Mouse (Mus musculus): ENCODE results near the gene Rps6ka1. TPM values are rescaled to one million over a fixed set of nuclear protein-coding genes. Genes with fewer than 3 reads are reported as not detected.

Gene Rps6ka1
- polyA plus RNA-seq, 1 experiment from 2014 or later: 29.2 TPM

DNA sequence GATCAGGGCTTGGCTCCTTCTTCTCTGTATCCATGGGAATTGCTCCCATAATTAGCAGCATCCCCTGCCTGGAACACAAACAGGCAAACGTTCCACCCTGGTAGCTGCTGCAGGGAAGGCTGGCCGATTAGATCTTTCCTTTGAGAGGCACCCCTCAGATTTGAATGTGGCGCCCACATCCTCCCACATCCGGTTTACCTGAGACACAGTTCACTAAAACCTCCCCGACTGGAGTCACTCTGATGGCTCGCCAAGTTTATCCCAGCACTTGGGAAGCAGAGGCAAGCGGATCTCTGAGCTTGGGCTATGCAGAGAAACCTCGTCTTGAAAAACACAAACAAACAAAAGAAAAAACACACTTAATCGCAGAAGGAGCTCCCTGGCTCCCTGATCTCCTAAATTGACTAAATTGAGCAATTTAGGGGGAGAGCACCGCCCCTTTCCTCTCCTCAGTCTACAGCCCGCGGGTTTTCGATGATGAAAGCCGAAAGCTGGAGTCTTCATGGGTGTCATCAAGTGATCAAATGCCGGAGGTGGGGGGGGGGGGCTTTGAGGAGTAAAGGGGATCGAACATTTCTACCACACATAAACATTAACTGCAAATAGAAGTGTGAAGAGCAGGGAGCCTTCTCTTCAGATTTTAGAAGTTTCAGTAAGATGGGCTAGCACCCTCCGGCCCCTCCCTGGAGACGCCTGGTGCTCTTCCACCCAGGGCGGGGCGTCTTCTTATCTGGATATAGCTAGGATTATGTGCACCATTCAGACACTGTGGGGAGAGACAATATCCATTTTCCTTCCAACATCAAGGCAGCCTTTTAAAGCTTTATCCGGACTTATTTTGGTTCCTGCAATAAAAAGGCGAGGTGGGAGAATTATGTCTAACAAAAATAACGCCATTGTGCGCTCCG lies 59.5 kb downstream of the Rps6ka1 start:
- H3K9ac ChIP-seq: no peak overlapping the region
- 0 out of 2 replicates have a peak, but pooled peaks cover 6% of the 10 kb centered on the region for H3K27me3 ChIP-seq (replicated peaks)
- no peaks in the 10 kb centered on the region for H3K36me3 ChIP-seq
- peaks cover 9% of the 10 kb centered on the region; the same call in 1 of the 2 replicates for H3K4me1 ChIP-seq
- no peaks in the 10 kb centered on the region for H3K9me3 ChIP-seq
- H3K27ac ChIP-seq: no peak overlapping the region
- H3K4me2 ChIP-seq (replicated peaks): peak overlapping the region; percentile 39
- H3K4me3 ChIP-seq: no peak overlapping the region
- WGBS: 15% methylated on average over 25 of the region's 25 CpGs
- no peak for ATAC-seq (ENCODE audit: low FRiP score, low read depth)

DNA sequence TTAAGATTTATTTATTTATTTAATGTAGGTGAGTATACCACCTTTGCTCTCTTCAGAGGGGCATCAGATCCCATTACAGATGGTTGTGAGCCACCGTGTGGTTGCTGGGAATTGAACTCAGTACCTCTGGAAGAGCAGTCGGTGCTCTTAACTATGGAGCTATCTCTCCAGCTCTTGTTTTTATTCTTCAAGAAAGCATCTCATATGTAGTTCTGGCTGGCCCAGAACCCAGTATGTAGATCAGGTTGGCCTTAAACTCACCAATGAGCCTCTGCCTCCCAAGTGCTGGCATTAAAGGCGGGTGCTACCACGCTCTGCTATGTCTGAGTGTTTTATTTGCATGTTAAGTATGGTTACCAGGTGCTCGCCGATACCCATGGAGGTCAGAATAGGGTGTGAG lies 60.2 kb downstream of the Rps6ka1 start:
- Histone ChIP-seq H3K4me2 (replicated peaks) (no peak overlapping the region), H3K4me3 (no peak overlapping the region), H3K9ac (no peak overlapping the region), H3K4me1 (peaks cover 9% of the 10 kb centered on the region; the same call in 1 of the 2 replicates), H3K27ac (no peak overlapping the region), H3K27me3 (replicated peaks) (0 out of 2 replicates have a peak, but pooled peaks cover 6% of the 10 kb centered on the region), H3K9me3 (no peaks in the 10 kb centered on the region), H3K36me3 (no peaks in the 10 kb centered on the region)
- ATAC-seq (ENCODE audit: low FRiP score, low read depth): no peak
- 73% methylated on average over 6 of the region's 6 CpGs for WGBS

DNA sequence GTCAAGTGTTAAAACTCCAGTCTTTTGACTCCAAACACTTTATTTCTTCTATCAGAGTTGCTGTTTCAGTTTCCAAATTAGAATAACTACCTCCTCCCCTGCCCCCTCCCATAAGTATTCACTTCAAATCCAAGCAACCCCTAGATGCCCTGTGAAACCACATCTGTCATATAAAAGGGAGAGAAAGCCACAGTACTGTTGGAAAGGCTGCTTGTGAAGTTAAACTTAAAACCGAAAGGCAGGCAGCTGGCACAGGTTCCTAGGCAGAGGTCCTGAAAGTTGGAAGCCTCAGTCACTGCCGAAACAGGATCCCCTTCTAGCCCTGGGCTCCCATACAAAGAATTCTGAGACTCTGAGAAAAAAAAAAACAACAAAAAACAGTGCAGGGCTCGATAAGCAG lies 61.9 kb downstream of the Rps6ka1 start:
- Histone ChIP-seq H3K27ac (no peak overlapping the region), H3K27me3 (replicated peaks) (0 out of 2 replicates have a peak, but pooled peaks cover 6% of the 10 kb centered on the region), H3K4me3 (no peak overlapping the region), H3K9ac (no peak overlapping the region), H3K9me3 (no peaks in the 10 kb centered on the region), H3K4me1 (peaks cover 9% of the 10 kb centered on the region; the same call in 1 of the 2 replicates), H3K4me2 (replicated peaks) (no peak overlapping the region), H3K36me3 (no peaks in the 10 kb centered on the region)
- WGBS: 55% methylated on average over 3 of the region's 3 CpGs
- ATAC-seq (ENCODE audit: low FRiP score, low read depth): no peak

DNA sequence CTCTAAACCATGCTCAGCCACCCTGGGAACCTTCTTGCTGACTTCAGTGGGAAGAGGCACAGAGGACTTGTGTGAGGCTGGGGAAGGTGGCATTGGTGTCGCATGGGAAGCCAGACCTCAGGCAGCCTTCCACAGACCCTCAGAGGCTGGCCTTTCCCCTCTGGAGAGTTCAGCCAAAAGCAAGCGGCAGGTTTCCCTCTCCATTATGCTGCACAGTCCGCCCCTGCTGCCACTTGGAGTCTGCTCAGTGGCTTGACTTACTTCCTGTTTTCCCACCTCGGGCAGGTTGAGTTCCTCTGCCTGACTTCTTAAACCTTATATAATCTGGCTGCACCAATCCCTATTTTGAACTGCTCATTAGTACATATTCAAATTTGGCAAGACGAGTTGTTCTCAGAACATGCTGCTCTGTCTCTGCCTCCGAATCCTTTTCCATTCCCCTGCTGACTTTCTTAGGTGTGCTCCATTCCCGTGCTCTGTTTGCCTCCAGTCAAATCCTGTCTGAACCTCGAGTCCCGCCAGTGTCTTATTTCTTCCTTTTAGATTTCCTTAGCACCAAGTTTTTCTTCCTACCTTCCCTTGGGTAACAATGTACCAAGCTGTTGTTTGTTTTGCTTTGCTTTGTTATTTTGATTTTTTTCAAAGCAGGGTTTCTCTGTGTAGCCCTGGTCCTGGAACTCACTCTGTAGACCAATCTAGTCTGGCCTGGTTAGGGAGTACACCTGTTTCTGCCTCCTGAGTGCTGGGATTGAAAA lies 66.6 kb downstream of the Rps6ka1 start:
- Histone ChIP-seq H3K9ac (0 out of 2 replicates have a peak overlapping the region, but pooled peaks have one; percentile 13), H3K27me3 (replicated peaks) (no peaks in the 10 kb centered on the region), H3K4me2 (replicated peaks) (no peak overlapping the region), H3K9me3 (no peaks in the 10 kb centered on the region), H3K4me1 (0 out of 2 replicates have a peak, but pooled peaks cover 6% of the 10 kb centered on the region), H3K36me3 (no peaks in the 10 kb centered on the region), H3K27ac (no peak overlapping the region), H3K4me3 (no peak overlapping the region)
- no peak for ATAC-seq (ENCODE audit: low FRiP score, low read depth)
- WGBS: 50% methylated on average over 9 of the region's 9 CpGs

DNA sequence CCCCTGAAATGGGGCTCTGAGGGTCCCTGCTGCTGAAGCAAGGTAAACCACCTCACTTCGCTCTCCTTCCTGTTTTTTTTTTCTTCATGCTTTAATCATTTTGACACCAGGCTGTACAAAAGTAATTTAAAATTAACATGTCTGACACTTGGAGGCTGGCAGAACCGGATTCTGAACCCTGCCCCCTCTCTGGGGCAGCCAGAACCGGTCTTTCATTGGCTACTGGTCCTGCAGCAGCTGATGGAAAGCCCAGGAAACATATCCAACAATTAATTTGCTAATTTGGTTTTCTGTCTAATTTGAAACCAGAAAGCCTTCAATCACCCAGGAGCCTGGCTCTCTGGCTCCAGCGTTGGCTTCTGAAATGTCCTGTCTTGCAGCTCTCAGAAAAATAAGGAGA lies 67.4 kb downstream of the Rps6ka1 start:
- Histone ChIP-seq H3K9me3 (no peaks in the 10 kb centered on the region), H3K36me3 (no peaks in the 10 kb centered on the region), H3K4me3 (no peak overlapping the region), H3K27ac (no peak overlapping the region), H3K4me1 (peaks cover 13% of the 10 kb centered on the region; the same call in 1 of the 2 replicates), H3K27me3 (replicated peaks) (no peaks in the 10 kb centered on the region), H3K4me2 (replicated peaks) (no peak overlapping the region), H3K9ac (no peak overlapping the region)
- 62% methylated on average over 4 of the region's 4 CpGs for WGBS
- ATAC-seq (ENCODE audit: low FRiP score, low read depth): no peak

DNA sequence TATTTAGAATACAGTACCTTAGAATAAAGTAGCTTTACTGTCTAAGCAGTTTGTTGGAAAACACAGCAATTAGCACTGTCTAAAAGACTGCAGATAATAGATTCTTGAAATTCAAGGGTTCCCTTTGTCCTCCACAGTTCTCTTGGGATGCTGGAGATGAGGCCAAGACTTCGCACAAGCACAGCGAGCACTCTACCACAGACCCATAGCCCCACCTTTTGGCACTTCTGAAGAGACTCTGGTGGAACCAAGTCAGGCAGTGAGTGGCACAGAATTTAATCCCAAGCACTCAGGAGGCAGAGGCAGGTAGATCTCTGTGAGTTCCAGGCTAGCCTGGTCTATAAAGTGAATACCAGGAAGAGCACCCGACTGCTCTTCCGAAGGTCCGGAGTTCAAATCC lies 70.2 kb downstream of the Rps6ka1 start:
- no peak for ATAC-seq (ENCODE audit: low FRiP score, low read depth)
- no peaks in the 10 kb centered on the region for H3K27me3 ChIP-seq (replicated peaks)
- no peak overlapping the region for H3K4me2 ChIP-seq (replicated peaks)
- H3K36me3 ChIP-seq: no peaks in the 10 kb centered on the region
- H3K4me1 ChIP-seq: peaks cover 18% of the 10 kb centered on the region; the same call in 1 of the 2 replicates
- no peak overlapping the region for H3K27ac ChIP-seq
- H3K9ac ChIP-seq: no peak overlapping the region
- H3K9me3 ChIP-seq: no peaks in the 10 kb centered on the region
- 90% methylated on average over 5 of the region's 5 CpGs for WGBS
- no peak overlapping the region for H3K4me3 ChIP-seq

DNA sequence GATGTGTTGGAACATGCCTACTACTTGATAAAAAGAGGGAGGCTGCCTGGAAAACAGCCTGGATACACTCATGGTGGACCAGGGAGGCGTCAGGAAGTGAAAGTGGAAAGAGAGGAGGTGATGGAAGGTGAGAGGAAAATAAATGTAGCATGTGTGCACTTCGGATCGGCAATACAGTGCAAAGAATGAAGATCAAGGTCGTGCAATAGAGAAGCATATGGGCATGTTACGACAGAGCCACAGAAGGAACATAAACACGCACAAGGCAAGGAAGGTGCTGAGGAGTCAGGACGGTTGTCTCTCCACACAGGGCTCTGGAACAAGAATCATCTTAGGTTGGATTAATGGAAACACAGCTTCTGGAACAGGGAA lies 71.1 kb downstream of the Rps6ka1 start:
- 40% methylated on average over 7 of the region's 7 CpGs for WGBS
- Histone ChIP-seq H3K4me1 (peaks cover 18% of the 10 kb centered on the region; the same call in 1 of the 2 replicates), H3K27ac (no peak overlapping the region), H3K27me3 (replicated peaks) (no peaks in the 10 kb centered on the region), H3K4me2 (replicated peaks) (peak overlapping the region; percentile 62), H3K4me3 (no peak overlapping the region), H3K9me3 (no peaks in the 10 kb centered on the region), H3K9ac (no peak overlapping the region), H3K36me3 (no peaks in the 10 kb centered on the region)
- no peak for ATAC-seq (ENCODE audit: low FRiP score, low read depth)

DNA sequence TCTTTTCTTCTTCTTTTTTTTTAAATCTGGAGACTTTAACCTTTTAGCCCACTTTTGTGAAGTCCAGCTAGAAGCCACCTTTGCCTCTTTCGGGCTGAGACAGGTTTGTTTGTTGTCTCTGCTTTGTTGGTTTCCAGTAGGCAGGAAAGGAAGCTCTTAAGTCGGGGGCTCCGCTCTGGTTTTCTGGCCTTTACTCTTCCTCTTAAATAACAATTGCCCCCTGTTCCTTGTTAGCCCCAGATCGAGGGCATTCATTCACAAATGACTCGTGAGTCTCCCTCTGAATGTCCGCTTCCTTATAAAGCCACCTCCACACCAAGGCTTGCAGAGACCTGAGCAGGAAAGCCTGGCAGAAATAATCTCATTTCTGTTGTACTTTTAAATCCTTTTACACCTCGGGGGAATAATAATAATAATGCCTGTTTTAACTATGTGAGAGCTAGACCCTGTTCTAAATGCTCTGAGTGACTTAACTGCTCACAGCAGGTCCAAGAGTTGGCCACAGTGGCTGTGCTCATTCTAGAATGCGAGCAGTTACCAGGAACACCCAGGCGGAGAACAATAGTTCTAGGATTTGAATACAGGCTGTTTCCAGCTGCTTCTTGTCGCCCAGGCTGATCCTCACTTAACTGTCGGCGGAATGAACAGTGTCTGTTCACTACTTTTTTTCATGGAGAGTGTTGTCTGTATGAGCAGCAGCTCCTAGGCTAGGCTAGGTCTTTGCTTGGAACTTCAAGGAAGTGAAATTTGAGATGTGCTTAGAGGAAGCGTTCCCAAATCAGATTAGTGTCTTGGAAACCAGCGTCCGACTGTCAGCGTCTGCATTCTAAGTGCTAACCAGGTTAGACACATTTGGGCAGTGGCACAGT lies 71.7 kb downstream of the Rps6ka1 start:
- H3K9me3 ChIP-seq: no peaks in the 10 kb centered on the region
- no peaks in the 10 kb centered on the region for H3K36me3 ChIP-seq
- H3K9ac ChIP-seq: no peak overlapping the region
- no peak overlapping the region for H3K27ac ChIP-seq
- peaks cover 18% of the 10 kb centered on the region; the same call in 1 of the 2 replicates for H3K4me1 ChIP-seq
- no peak for ATAC-seq (ENCODE audit: low FRiP score, low read depth)
- 3% methylated on average over 16 of the region's 16 CpGs for WGBS
- H3K27me3 ChIP-seq (replicated peaks): no peaks in the 10 kb centered on the region
- peak overlapping the region; percentile 62 for H3K4me2 ChIP-seq (replicated peaks)
- no peak overlapping the region for H3K4me3 ChIP-seq

DNA sequence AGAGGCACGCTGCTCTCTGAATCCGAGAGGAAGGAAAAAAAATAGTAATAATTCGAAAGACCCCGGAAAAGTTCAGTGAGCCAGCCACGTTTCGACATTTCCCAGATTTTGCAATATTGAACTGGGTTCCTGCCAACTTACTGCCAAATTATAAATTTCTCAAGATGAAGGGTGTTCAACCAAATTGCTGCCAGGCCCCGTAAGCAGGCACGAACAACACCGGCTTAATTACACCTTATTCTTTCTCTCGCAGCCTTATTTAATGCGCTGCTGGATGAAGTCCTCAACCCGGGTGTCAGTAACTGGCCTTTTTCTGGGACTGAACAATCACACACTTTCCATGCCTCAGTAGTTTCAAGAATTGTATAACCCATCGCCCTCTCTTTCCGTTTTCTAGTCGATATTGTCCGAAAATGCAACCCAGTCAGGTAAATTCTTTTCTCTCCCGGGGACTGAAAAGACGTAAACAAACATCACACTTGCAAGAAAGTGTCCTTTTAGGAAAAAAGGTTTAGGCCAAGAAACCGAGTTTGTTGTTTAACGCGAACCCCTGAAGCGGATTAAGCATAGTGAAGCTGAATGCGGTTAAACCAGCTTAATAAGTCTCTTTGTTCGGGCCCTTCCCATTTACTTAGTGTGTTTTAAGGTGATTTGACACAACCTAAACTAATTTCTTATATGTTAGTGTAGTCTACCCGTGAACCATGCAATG lies 72.6 kb downstream of the Rps6ka1 start:
- peak overlapping the region; percentile 85; the same call in 1 of the 2 replicates for H3K9ac ChIP-seq
- ATAC-seq (ENCODE audit: low FRiP score, low read depth): no peak
- H3K4me3 ChIP-seq: peak overlapping the region; percentile 65
- no peaks in the 10 kb centered on the region for H3K36me3 ChIP-seq
- no peaks in the 10 kb centered on the region for H3K27me3 ChIP-seq (replicated peaks)
- H3K4me2 ChIP-seq (replicated peaks): peak overlapping the region; percentile 62
- H3K4me1 ChIP-seq: peaks cover 18% of the 10 kb centered on the region; the same call in 1 of the 2 replicates
- 4% methylated on average over 25 of the region's 25 CpGs for WGBS
- H3K27ac ChIP-seq: peak overlapping the region; percentile 100; the same call in 1 of the 2 replicates
- H3K9me3 ChIP-seq: no peaks in the 10 kb centered on the region

DNA sequence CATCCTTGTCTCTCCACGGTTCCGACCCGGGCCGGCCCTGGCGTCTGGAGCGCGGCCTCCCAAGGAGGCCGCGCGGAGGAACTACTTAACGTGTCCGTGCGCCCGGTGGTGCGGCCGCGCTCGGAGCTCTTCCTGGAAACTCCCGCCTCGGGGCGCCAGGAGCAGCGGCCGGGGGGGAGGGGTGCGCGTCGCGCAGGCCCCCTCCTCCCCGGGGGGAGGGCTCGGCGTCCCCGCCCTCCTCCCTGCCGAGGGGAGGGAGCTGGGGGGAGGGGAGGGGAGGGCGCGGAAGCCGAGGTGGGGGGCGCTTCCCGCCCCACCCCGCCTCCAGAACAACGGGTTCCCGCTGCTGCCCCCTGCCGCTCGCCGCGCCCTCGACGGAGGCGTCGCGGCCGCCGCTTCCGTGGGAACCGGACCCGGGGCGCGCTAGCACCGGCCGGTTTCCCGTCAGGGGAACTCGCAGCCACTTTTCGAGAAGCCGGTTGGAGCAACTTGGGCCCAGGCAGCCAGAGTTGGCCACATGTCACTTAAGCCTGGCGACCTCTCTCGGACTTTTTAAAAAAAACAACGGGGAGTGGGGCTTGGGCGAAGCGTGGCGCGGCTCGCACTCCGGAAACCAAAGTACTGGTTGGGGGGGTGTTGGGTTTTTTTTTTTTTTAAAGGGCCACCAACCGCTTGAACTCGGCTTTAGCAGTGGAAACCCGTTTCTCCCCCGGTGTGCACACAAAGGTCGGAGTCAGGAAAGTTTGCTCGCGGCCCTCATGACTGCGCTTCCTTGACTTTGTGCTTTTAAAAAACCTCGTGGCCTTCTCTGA lies 73.4 kb downstream of the Rps6ka1 start:
- H3K27me3 ChIP-seq (replicated peaks): no peaks in the 10 kb centered on the region
- peak overlapping the region; percentile 85 for H3K9ac ChIP-seq
- H3K4me2 ChIP-seq (replicated peaks): peak overlapping the region; percentile 62
- H3K36me3 ChIP-seq: no peaks in the 10 kb centered on the region
- H3K9me3 ChIP-seq: no peaks in the 10 kb centered on the region
- H3K4me3 ChIP-seq: peak overlapping the region; percentile 65
- peak; percentile 69 for ATAC-seq (ENCODE audit: low FRiP score, low read depth)
- H3K27ac ChIP-seq: peak overlapping the region; percentile 100
- peaks cover 18% of the 10 kb centered on the region; the same call in 1 of the 2 replicates for H3K4me1 ChIP-seq
- under 1% methylated on average over 69 of the region's 80 CpGs for WGBS
